Mouse (Mus musculus): ENCODE measurements around the gene Scaf11. TPM values are rescaled to one million over a fixed set of nuclear protein-coding genes. Genes with fewer than 3 reads are reported as not detected.

Scaf11 gene
- polyA plus RNA-seq, 1 experiment = 11.6 TPM

Other genes with a start within 250 kb of the Scaf11 start
- 5.5 and 12.6 TPM in 2 replicates for gene Arid2, start 173.3 kb downstream of the Scaf11 start, polyA plus RNA-seq (2012; rRNA removed)
- gene Slc38a1, start 182.1 kb upstream of the Scaf11 start, polyA plus RNA-seq (2012; rRNA removed) = 17.3 and 30.2 TPM in 2 replicates
- 26.3 and 32.8 TPM in 2 replicates for gene Slc38a2, start 238.9 kb upstream of the Scaf11 start, polyA plus RNA-seq (2012; rRNA removed)